Mouse (Mus musculus): ENCODE measurements around the gene Fancf.

Fancf gene

DNA sequence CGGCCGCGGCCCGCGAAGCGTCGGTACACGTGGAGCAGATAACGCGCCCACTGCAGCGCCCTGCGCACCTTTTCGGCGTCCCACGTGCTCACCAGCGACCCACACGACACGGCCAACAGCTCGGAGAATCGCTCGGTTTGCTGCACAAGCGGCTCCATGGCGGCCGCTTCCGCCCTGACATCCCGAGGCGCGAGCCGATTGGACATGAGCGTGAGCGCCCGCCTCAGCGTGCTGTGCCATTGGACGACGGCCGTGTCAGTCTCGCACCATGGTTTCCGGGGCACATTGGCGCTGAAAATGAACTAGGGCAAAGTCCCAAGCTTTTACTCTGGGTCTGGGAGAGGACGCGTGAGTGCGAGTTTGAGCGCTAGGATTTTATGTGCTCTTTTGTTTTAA, at the start of gene Fancf:
Gene Fancf (minus strand): TSS at position 171 of the 396 bp plus-strand sequence.
- DNase-seq (ENCODE audit: extremely low spot score, low read depth, low spot score): peak; percentile 84

DNA sequence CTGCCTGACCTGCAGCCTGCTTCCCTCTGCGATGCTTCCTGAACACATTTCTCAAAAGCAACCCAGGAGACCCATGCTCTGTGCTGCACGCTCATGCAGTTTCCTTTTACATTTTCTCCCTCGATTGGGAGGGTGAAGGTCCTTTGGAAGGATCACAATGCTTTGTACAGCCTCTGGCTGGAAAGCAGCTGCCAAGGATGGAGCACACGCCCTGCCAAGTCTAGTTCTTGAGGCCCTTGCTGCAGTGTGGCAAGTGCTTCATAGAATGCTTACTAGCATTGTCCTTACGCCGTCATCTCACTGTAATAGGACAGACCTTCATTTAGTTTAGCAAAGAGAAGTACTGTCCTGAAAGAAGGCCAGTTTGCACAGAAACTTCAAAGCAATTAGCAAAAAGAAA, 37.0 kb upstream of the Fancf start:
- no peak for DNase-seq (ENCODE audit: extremely low spot score, low read depth, low spot score)

DNA sequence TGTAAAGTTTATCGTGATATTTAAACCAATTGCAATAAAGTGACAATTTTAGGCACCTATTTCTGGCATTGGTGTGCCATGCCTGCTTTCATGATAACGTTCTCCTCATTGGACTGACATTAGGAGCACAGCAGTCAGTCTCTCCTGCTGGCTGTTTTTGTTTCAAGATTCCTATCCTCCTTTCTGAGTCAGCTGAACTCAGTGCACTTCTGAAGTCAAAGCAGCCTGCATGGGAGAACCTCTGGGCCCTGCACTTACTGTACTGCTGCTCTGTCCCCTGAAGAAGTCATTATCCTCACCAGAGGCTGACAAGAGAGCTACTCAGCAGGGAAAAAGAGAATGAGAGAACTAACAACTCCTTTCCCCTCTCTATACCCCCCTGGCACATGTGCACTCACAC, 32.9 kb upstream of the Fancf start:
- no peak for DNase-seq (ENCODE audit: extremely low spot score, low read depth, low spot score)

DNA sequence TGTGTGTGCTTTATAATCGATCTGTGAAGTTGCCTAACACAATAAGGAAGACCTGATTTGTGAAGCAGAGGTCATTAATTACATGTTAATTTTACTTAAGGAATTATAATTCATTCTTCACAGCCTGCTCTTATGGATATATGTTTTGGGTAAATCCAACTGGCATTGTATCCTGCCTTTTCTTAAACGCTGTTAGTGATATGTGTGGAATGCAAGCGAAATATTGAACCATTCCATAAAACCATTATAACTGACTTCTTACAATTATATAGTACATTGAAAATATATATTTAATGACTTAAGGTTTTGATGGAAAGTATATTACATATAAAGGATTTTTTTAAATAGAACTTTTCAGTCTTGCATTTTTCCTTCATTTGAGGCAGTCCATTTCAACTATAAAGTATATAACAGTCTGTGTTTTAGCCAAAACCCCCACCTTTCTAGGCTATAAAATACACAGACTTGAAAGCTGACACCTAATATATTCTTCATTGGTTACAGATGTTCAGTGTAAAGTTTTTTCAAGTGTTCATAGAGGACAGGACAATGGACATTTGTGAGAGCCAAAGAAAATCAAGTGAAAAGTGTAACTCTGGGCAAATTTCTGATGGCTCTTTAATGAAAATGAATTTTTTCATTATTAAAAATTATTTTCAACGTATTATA, 32.2 kb upstream of the Fancf start:
- no peak for DNase-seq (ENCODE audit: extremely low spot score, low read depth, low spot score)

DNA sequence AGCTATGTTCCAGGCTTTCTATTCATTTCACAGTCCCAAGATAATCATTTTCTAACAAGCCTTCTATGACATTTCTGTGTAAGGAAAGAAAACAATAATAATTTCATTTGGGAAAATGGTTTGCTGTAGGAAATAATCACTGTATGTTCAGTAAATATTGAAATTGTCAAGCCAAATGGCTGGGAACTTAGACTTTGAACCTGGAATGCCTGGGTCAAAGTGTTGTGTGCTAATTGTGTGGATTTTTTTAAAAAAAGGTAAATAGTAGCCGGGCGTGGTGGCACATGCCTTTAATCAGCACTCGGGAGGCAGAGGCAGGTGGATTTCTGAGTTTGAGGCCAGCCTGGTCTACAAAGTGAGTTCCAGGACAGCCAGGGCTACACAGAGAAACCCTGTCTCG, 30.9 kb upstream of the Fancf start:
- no peak for DNase-seq (ENCODE audit: extremely low spot score, low read depth, low spot score)

DNA sequence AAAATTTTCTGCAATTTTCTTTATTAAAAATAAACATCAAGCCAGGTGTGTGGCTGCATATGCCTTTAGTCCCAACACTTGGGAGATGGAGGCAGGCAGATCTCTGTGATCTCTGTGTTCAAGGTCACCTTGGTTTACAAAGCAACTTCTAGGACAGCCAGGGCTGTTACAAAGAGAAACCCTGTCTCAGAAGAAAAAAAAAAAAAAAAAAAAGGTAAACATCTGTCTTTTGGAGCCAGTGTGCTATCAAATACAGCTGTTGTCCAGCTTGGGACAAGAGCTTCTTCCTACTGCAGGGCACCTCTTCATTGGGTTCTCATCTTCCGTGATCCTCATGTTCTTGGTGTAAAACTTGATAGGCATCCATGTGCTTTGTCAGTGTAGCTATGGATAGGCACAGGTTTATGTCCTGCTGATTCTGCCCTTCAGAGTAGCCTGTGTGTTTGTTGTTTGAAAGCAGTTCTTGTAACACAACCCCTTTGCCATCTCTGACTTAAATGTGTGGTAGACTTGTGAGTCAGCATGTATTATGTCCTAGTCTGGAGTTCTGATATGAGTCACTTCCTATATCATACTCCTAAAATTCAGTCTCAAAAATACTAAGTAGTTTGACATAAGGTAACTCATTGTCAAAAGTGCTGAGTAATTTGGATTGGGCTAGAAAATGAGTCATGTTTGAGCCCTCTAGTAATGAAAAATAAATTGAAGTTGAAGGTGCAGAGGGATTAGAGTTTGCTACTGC, 30.3 kb upstream of the Fancf start:
- no peak for DNase-seq (ENCODE audit: extremely low spot score, low read depth, low spot score)

DNA sequence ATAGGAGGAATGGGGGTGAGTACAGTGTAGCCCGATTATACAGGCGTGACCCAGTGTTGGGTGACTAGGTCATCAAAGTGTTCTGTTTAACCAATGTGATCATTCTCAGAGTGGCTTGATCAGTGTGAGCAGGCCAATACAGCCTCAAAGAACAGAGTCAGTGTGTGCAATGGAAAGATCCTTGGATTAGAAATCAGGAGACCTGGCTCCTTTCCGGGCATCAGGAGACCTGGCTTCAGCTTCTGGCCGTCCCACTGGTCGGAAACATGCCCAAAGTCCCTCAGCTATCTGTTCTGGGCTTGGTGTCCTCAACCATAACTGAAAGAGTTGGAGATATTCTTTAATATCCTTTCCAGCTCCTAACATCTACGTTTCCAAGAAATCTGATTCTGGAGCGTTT, 27.5 kb upstream of the Fancf start:
- no peak for DNase-seq (ENCODE audit: extremely low spot score, low read depth, low spot score)

DNA sequence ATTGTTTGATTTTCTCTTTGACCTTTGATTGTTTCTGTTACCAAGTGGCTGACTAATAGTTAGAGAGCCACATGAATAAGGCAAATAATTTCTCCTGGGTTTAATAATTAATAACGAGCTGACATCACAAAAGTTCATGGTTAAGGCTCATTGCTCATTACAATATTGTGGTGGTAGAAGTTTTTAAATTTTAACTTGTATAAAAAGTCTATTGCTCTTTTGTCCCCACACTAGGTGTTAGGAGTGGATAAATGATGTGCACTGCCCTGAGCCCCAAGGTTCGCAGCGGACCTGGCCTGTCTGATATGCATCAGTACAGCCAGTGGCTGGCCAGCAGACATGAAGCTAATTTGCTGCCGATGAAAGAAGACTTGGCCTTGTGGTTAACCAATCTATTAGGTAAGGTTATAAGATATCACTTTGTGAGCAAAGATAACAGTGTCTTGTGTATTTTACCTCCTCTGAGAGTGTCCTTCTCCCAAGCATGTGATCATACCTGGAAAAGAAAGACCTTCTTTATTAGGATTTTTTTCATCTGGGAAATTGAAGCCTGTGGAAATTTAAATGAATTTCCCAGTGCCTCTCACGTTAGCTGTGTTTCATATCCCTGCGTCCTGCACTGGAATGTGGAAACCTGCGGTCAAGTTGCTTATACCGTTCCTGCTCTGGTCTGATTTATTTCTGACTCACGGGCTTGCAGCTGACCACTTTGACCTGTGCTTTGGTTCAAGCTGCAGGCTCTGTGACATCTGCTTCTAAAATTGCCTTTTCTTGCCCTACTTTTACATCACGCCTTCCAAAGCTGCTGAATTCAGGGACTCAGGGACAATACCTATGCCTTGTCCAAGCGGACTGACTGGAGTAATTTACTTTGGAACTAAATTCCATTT, 25.9 kb upstream of the Fancf start:
- DNase-seq (ENCODE audit: extremely low spot score, low read depth, low spot score): no peak

DNA sequence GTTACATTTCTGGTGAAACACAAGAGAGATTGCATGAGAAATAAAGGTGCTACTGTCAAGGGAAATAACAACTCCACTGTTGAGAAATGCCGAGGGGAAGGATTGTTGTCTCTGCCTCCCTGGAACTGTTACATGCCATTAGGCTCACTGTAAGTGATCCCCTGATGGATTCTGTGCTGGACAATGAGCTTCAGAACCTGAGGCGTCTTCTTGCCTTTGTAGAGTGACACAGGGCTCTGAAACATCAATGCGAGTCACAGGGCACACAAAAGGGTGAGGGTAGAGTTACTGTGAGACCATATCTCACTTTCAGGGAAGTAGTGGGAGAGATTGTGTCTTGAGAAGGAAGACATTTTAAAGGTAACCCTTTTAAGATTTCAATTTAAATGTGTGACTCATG, 23.3 kb upstream of the Fancf start:
- no peak for DNase-seq (ENCODE audit: extremely low spot score, low read depth, low spot score)

DNA sequence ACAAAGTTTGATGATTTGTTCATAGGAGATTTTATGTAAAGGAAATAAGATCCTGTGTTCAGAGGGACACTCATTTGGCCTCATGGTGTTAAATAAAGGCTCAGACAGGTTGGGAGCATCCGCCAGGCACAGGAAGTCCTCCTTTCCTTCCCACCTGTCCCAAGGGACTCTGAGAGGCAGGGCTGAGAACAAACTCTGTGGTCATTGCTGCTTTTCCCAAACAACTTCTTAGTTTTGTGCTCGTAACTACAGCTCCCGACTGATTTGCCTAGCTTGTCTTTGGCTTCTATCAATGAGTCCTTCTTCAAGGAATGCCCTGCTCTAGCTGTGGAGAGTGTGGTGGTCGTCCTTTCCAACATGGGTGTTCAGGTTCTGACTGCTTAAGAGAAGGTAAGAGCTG, 18.1 kb upstream of the Fancf start:
- DNase-seq (ENCODE audit: extremely low spot score, low read depth, low spot score): no peak

DNA sequence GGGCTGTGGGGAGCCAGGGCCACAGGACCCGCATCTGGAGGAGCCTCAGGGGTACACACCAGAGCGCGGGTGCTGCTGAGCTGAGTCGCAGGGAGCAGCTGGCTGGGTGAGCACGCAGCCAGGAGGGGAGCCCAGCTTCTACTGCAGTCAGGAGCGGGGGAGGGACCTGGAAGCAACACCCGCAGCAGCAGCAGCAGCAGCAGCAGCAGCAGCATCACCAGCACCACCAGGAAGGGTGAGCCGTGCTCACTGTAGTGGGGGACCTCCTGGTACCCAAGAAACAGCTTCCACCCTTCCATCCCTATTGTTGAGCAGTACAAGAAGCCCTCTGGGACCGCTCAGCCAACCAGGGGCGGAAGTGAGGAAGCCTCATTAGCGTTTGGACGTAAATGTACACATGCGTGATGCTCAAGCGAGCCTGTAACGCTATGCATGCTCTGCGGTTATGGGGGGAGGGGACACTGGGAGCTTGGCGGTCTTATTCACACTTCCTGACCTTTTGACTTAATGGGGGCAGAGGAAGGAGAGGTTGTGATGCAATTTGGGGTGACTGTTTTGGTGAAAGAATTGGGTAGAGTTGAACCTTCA, 17.2 kb upstream of the Fancf start:
- DNase-seq (ENCODE audit: extremely low spot score, low read depth, low spot score): no peak

DNA sequence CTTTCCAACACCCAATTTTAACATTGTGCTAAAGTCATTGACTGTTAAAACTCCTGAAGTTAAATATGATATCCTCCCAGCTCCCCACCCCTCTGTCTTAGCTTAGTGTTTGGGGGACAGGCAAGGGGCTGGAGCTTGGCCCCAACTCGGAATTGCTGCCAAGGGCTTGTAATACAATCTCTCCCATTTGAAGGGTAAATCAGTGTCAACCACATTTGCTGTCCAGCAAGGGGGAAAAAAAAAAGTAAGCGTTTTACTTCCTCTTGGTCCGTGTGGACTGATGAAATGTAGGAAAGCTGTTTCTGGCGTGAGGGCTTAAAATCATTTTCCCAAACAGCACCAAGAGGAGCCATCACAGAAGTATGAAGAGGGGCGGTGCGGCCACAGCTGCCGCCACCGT, 16.7 kb upstream of the Fancf start:
- DNase-seq (ENCODE audit: extremely low spot score, low read depth, low spot score): no peak

DNA sequence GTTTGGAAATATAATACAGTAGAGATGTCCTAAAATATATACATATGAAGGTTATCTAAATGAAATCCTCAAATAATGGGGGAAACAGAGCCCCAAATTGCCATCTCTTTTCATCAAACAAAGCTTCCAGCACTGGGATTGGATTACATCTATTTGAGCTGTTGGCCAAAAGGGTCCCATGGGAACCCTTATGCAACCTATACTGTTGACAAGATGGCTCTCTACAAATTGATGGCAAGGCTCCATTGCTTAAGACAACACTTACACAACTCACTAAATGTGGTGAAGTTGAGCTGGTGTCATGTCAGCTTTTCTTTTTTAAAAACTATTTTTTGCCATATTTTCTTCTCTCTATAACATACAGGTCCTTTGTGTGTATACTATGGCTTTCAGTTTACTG, 14.2 kb upstream of the Fancf start:
- no peak for DNase-seq (ENCODE audit: extremely low spot score, low read depth, low spot score)

DNA sequence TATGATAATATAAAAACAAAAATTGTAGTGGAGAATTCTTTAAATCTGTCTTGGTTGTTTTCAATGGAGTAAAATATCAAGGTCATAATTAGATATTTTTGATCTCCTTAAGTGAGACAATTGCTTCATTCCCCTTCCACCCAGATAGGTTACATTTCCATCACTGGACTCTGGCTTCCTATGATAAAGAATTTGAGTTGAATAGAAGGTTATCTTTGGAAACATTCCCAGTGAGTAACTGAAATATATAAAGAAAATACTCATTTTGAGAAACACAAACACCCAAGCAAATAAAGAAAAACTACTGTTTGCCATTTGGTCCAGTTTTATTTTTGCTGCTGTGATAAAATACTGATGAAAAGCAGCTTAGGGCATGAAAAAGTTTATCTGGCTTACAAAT, 10.5 kb upstream of the Fancf start:
- DNase-seq (ENCODE audit: extremely low spot score, low read depth, low spot score): no peak

DNA sequence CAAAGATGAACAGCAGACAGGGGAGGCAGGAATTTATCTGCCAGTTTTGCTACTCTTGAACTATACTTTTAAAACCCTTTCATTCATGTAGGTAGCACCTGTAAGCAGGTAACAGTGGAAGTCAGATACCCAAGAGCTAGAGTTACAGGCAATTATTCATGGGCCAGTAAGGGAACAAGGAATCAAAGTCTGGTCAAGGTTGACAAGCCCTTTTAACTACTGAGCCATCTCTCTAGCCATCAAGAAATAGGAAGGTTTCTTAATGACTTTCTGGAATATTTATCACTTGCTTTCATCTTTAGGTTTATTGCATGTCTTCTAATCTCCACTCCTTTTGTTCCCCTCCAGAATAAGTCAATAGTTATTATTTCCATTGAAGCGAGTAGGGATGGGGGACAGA, 10.0 kb upstream of the Fancf start:
- DNase-seq (ENCODE audit: extremely low spot score, low read depth, low spot score): no peak

DNA sequence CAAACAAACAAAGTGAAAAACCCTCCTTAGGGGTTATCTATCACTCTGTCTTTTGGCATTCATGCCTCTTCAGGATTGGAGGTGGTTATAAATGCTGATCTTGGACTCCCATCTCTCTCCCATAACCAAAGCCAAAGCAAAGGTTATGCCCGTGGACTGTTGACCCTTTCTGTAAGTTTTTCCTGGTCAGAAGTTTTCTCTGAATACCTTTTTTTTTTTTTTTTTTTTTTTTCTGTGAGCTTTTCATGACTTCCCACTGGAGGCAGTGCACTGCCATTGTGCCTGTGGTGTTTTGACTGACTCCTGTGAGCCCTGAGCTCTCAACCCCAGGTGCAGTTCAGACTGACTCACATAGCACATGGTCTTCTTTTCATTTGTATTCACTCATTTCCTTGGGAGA, 5.9 kb upstream of the Fancf start:
- no peak for DNase-seq (ENCODE audit: extremely low spot score, low read depth, low spot score)

DNA sequence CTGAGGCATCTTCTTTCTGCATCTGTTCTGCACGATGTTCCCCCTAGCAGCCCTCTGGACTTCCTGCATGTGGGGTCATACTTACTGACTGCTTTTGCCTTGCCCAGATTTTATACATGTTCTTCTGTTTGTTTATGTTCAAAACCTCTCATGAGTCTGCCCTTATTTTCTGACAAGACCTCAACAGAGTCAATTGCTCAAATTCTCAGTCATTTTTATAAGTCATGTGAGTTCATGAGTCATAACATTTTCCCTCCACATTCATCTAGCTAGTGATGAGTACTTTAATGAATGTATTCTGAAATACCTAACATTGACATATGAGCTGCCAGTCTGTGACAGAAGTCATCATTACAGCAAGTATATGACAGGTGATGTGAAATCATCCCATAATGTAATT, 3.3 kb upstream of the Fancf start:
- no peak for DNase-seq (ENCODE audit: extremely low spot score, low read depth, low spot score)

DNA sequence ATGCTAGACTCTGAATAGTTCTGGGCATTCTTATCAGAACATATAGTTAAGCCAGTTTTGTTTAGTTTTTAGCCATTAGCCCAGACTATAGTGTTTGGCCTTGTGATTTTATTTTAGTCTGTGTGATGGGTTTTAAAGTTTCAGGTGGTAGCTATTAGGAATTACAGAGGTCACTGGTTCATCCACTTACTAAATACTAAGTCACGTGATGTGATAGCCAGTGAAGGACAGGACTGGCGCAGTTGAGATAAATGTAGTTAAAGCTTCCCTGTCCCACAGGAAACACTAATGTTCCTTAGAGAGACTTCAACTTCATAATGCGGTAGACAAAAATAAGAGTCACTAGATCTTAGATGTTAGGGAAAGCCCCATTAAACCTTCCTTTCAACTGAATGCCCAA, 775 bp upstream of the Fancf start:
- no peak for DNase-seq (ENCODE audit: extremely low spot score, low read depth, low spot score)

DNA sequence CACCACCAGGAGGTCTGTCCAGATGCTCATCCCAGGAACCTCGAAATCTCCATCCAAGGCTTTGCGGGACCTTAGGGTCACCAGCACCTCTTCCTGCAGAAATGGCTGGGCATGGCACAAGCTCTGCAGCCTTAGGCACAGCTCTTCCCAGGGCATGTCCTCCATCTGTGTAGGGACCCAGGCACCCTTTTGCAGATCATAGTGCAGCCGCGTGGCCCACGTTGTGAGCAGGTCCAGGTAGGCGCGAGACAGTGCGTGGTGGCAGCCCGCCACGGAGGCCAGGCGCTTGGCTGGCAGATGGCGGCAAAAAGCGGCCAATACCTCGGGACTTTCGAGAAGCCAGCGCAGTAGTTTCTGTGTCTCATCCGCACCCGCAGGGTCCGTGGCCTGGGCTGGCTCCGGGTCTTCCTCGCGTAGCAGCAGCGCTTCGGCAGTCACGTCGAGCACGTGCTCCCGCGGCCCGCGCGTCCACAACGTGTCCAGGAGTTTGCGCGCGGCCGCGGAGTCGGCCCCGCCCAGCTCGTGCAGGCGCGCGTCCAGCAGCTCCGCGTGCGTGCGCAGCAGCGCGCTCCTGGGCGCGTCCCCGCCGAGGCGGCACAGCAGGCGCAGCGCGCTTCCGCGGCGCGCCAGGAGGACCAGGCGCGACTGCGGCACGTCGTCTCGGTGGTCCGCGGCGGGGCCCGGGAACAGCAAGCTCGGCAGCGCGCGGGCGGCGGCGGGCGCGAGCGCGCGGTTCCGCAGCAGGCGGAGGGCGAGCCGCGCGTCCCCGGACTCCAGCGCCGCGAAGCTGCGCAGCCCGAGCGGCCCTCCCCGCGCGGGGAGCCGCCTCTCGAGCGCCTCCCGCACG, 594 bp downstream of the Fancf start, which contains the start of gene Gas2:
Gene Gas2 (plus strand): TSS at position 766 of the 847 bp plus-strand sequence.
- DNase-seq (ENCODE audit: extremely low spot score, low read depth, low spot score): no peak

DNA sequence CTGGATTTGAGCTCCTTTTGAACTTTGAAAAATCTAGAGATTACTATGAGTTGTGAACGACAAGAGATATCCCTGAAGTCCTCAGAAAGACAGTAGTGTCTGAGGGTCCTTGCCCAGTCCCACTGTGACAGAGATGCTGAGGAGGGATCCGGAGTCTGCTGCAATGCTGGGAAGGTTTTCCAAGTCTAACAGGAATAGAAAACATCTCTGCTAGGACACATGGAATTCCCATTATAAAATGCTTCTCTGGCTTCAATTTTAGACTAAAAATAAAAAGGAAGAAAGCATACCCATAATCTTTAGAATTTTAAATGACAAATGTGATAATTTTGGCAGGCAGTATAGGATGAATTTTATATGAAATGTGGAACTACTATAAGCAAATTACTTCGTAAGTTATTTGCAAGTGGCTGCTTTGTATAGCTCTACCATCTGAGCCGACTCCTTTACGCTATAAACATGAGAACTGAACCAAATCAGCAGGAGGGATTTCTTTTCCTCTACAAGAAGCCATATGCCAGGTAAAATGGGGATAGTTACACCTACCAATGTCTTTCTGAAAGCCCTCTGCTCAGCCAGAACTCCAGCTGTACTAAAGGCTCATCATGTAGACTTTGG, 10.1 kb downstream of the Fancf start:
- DNase-seq (ENCODE audit: extremely low spot score, low read depth, low spot score): no peak
